Mouse (Mus musculus) layer of hippocampus, postnatal 25 days (tissue): ENCODE results near the gene Tmem102. TPM values are rescaled to one million over a fixed set of nuclear protein-coding genes. Genes with fewer than 3 reads are reported as not detected.

Experiments used
- DNase-seq, 2 experiments: peaks; one replicate each; pipeline ENCODE4 v3.0.0; 2022; ENCODE audit warnings: mixed read lengths in 2 of 2, low spot score in 1 of 2; ENCODE audit errors: extremely low spot score in 1 of 2
- total RNA-seq, 2 experiments: library from RNA; stranded (reverse); gene quantifications; 2 replicates each; pipeline ENCODE4 v1.2.3; 2021

Gene Tmem102
- total RNA-seq, 2 experiments from 2014 or later: not detected

- no peak for DNase-seq
Observed at GRCm38 (mm10) chr11:69823456-69823855, 18.0 kb upstream of the Tmem102 start.

GRCm38 (mm10) chr11:69822080-69822479, 16.7 kb upstream of the Tmem102 start, which contains the start of gene Spem1:
Gene Spem1 (minus strand): TSS chr11:69822180.
- no peak for DNase-seq

- DNase-seq: no peak
Observed at GRCm38 (mm10) chr11:69818871-69819270, 13.4 kb upstream of the Tmem102 start.

GRCm38 (mm10) chr11:69818365-69818764, 12.9 kb upstream of the Tmem102 start, which contains the start of gene Spem2:
Gene Spem2 (minus strand): TSS chr11:69818465.
- no peak for DNase-seq

GRCm38 (mm10) chr11:69816520-69816919, 11.1 kb upstream of the Tmem102 start:
- DNase-seq: no peak

- DNase-seq: no peak
Observed at GRCm38 (mm10) chr11:69815155-69815554, 9.7 kb upstream of the Tmem102 start, which contains the start of gene Gm39566. Gene Gm39566 (minus strand): TSS chr11:69815298.

GRCm38 (mm10) chr11:69810280-69810679, 4.9 kb upstream of the Tmem102 start:
- no peak for DNase-seq

GRCm38 (mm10) chr11:69807641-69808040, 2.2 kb upstream of the Tmem102 start:
- no peak for DNase-seq

GRCm38 (mm10) chr11:69806378-69806777, 954 bp upstream of the Tmem102 start:
- DNase-seq: no peak

GRCm38 (mm10) chr11:69804652-69804940, 828 bp downstream of the Tmem102 start:
- DNase-seq: no peak

GRCm38 (mm10) chr11:69803786-69804651, 1.4 kb downstream of the Tmem102 start:
- peak; percentile 46 to 51 for DNase-seq

- DNase-seq: no peak
Observed at GRCm38 (mm10) chr11:69803328-69803727, 2.1 kb downstream of the Tmem102 start.

GRCm38 (mm10) chr11:69802648-69803105, 2.7 kb downstream of the Tmem102 start:
- peak; percentile 74 to 80 for DNase-seq

GRCm38 (mm10) chr11:69801379-69801977, 3.9 kb downstream of the Tmem102 start, which contains the start of gene Fgf11:
Gene Fgf11 (minus strand): TSS chr11:69801857.
- DNase-seq: no peak

- DNase-seq: peak; percentile 40 to 47
Observed at GRCm38 (mm10) chr11:69800392-69801197, 4.8 kb downstream of the Tmem102 start.

GRCm38 (mm10) chr11:69800138-69800391, 5.4 kb downstream of the Tmem102 start:
- DNase-seq: peak in 1 of 2 experiments; percentile 46

- DNase-seq: no peak
Observed at GRCm38 (mm10) chr11:69799394-69800137, 5.9 kb downstream of the Tmem102 start.

GRCm38 (mm10) chr11:69797924-69798323, 7.5 kb downstream of the Tmem102 start:
- DNase-seq: no peak

- DNase-seq: no peak
Observed at GRCm38 (mm10) chr11:69795983-69796435, 9.4 kb downstream of the Tmem102 start.
